Mouse (Mus musculus): Measurements from ENCODE around the gene Exd2. TPM values are rescaled to one million over a fixed set of nuclear protein-coding genes. Genes with fewer than 3 reads are reported as not detected.
"Not testable (repeated sequence)": the region's sequence is repeated elsewhere in the genome, so short reads cannot be mapped to it uniquely, and the experiment has no call there.

Exd2 gene
- 37.8 and 42.8 TPM in 2 replicates for total RNA-seq (2017)

DNA sequence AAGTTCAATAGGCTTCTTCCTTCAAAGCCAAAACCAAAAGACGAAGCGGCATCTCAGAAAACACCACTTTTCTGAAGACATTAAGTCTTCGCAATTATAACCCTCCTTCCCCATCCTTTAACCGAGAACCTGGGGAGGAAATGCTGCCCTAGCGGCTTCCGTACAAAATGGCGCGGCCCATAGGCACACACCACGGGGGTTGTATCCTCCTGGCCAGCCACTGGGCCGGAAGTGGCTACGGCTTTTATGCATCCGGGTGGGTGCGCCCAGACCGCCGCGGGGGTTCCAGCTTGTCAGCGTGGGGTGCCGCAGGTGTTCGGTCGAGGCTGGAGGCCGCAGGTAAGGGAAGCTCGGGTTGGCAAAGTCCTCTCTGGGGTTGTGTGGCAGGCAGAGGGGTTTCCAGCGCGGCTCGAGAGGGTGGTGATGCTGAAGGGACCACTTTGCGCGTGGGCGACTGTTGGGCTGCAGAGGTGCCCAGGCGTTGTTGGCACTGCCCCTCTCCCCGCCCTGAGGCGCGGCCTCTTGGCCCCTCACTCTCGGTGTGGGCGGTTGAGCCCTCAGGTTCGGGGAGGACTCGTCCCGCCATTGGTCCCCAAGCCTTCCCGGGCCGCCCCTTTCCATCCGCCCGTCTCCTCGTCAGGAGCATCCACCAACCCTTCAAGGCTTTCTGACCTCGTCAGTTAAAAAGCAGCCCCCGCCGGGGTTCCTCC is at the start of gene Exd2:
TSS of gene Exd2 (plus strand) at position 154 of the 710 bp plus-strand sequence.
- ATAC-seq (ENCODE audit: extremely low read depth, insufficient number of reproducible peaks, low FRiP score, poor library complexity, severe bottlenecking): peak; percentile 98

DNA sequence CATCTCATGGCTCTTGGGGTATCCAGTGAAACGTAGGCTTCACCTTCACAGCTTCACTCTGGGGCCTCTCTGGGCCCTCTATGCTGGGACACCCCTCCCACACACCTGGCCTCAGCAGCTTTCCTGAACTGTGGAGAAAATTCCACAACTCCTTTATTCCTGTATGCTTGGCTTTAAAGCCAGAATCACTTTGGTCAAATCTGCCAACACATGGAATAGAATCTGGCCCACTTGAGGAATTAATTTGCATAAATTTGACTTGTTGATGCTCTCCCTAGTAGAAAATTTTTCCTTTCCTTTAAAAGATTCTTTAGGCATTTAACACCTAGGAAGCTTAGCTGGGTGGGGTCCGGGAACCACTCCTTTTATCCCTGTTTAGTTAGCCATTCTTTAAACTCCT is 47.8 kb upstream of the Exd2 start:
- ATAC-seq (ENCODE audit: extremely low read depth, insufficient number of reproducible peaks, low FRiP score, poor library complexity, severe bottlenecking): no peak

DNA sequence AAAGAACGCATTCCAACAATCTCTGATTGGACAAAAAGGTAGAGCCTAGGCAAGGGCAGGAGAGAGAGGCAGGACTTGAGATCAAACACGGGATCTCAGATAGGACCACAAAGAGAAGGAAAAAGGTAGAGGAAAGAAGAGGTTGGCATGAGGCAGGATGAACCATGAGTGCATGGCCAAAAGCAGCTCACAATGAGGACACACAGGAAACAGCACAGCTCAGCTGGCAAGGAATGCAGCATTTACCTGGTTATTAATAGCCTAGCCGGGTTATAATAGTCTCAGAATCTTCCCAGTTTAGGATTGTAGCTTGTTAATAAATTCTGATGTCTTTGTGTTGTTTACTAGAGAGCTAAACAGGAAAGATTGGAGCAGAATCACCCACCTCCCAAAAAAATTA is 35.2 kb upstream of the Exd2 start:
- no peak for ATAC-seq (ENCODE audit: extremely low read depth, insufficient number of reproducible peaks, low FRiP score, poor library complexity, severe bottlenecking)

DNA sequence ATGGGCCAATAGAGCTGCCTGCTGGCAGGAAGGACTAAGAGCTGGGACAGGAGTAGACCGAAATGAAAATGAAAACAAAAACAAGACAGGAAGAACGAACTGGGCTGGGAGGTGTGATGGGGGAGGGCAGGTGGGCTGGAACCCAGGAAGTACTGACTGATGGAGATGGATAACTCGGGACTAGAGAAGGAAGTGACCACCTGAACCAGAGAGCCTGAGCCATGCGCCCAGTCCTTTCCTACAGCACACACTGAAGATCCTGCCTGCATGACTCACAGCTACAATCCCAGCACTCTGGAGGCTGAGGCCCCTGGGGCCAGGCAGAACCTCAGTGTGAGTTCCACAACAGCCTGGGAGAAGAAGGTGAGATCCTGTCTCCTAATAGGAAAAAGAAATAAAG is 29.6 kb upstream of the Exd2 start:
- ATAC-seq (ENCODE audit: extremely low read depth, insufficient number of reproducible peaks, low FRiP score, poor library complexity, severe bottlenecking): no peak

DNA sequence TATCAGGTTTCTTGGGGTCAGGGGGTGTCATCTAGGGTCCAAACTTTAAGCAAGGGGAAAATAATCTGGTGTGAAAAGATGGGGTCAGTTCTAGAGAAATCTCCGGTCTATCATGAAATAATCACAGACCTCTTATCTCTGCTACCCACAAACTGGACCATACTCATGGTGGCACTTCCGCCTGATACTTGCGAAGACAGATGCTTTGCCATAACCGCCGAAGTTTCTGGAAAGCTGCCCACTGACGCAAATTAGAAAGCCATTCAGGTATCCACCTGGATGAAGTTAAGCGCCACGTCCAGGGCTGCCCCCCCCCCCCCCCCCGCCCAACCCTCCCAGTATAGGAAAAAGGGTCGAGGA is 28.3 kb upstream of the Exd2 start:
- no peak for ATAC-seq (ENCODE audit: extremely low read depth, insufficient number of reproducible peaks, low FRiP score, poor library complexity, severe bottlenecking)

DNA sequence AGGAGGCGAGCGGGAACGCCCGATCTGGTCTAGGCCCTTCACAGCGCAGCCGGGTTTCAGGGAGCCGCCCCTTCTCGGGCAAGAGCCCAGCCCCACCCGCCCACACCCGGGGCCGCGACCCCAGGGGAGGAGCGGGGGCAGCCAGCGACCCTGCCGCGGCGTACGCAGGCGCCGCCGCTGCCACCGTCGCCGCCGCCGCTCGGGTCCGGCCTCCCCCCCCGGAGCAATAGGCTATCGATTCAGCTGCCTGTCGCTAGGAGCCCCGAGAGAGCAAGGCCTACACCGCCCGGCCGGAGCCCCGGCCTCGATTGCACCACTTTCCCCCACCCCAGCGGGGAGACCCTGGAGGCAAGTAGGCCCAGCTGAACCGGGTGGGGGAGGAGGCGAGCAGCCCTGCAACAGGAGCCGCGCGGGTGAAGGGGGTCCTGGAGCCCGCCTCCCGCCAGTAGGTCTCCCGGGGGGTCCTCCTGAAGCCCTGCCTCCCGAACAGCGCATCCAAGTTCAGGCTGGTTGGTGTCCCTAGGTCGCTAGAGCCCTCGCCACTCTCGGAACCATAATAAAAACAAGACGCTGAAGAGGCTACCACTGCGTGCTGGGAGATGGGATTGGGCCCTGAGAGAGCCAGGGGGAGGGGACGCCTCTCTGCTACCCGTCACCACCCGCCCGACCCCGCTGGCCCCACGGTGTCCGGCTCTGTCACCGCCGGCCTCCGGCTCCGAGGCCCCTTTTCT is 27.8 kb upstream of the Exd2 start:
- peak; percentile 65 for ATAC-seq (ENCODE audit: extremely low read depth, insufficient number of reproducible peaks, low FRiP score, poor library complexity, severe bottlenecking)

DNA sequence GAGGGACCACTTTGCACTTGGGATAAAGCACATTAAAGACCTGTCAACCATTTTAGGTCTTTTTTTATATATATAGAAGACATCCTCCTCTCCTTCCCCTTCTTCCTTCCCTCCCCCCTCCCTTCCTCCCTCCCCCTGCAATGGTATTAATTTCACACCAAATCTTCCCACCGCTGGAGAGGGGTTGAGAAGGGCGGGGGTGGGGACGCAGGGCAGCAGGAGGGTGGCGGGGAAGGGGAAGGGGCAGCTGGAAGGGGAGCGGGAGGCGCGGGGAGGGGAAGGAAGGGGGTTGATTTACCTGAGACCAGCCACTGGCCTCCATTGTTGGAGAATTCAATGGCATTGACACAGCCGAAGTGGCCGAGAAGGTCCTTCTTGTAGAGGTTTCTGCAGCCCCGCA is 27.0 kb upstream of the Exd2 start:
- ATAC-seq (ENCODE audit: extremely low read depth, insufficient number of reproducible peaks, low FRiP score, poor library complexity, severe bottlenecking): no peak

DNA sequence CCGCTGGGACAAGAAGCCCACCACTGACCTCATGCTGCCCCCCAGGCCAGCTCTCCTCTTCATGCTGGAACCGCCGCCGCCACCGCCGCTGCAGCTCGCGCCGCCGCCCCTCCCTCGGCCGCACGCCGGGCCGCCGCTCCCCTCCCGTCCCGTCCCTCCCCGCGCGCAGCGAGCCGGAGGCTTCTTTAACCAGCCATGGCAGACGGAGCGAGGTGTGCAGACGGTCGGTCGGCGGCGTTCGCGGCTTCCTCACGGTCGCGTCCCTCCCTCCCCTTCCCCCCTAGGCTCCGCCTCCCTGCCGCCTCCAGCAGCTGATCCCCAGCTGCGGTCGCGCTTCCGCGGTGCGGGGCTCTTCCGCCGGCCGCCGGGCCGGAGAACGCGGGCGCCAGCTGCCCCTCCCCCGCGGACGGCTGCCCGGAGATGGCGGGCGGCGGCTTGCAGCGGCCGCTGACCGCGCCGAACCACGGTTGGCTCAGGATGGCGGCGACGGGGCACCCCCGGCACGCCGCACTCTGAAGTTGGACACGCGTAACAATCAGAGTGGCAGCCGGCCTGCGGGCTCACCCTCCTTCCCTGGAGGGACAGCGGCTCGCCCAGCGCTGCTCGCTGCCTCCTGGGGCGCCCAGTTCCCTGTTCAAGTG is 26.4 kb upstream of the Exd2 start, which contains the start of gene Dcaf5:
TSS of gene Dcaf5 (minus strand) at position 266 of the 641 bp plus-strand sequence.
- ATAC-seq (ENCODE audit: extremely low read depth, insufficient number of reproducible peaks, low FRiP score, poor library complexity, severe bottlenecking): peak; percentile 82

DNA sequence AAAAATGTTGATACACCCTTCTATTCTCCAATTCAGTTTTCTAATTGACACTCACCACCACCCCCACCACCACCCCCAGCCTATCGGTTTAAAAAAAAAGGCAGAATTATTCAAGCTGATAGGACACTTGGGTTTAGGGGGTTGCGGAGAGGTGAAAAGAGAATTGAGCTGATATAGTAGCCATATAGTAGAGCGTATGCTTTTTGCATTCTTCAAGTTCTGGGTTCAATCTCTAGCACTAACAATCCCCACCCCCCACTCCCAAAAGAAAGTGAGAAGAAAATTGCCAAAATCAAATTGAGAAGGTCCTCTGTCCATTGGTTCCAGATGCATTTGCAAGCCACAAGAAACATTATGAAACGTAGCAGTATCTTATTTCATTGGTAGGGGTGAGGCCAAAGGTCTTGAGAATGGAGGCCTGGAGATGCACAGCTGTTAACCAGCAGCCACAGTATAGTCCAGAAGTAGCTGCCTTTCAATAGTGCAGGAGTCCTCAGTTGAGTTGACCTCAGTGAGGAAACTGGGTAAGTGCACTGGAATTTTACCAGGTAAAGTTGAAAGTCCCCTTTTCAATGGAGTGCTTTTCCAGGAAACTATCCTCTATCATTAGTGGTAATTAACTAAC is 25.7 kb upstream of the Exd2 start:
- no peak for ATAC-seq (ENCODE audit: extremely low read depth, insufficient number of reproducible peaks, low FRiP score, poor library complexity, severe bottlenecking)

DNA sequence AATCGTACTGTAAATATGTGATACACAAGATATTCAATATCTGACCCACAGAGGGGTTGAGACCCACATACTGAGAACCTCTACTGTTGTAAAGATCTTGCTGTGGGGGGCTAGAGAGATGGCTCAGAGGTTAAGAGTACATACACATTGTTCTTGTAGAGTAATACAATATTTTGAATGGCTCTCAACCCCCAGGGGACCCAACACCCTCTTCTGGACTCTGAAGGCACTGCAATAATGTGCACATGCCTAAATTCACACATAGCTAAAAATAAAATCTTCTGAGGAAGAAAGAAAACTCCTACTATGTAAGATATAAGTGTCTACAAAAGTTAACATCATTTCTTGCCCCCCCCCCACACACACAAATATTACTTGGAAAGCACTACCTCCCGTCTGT is 21.9 kb upstream of the Exd2 start:
- peak; percentile 31; the same call in 1 of the 2 replicates for ATAC-seq (ENCODE audit: extremely low read depth, insufficient number of reproducible peaks, low FRiP score, poor library complexity, severe bottlenecking)

DNA sequence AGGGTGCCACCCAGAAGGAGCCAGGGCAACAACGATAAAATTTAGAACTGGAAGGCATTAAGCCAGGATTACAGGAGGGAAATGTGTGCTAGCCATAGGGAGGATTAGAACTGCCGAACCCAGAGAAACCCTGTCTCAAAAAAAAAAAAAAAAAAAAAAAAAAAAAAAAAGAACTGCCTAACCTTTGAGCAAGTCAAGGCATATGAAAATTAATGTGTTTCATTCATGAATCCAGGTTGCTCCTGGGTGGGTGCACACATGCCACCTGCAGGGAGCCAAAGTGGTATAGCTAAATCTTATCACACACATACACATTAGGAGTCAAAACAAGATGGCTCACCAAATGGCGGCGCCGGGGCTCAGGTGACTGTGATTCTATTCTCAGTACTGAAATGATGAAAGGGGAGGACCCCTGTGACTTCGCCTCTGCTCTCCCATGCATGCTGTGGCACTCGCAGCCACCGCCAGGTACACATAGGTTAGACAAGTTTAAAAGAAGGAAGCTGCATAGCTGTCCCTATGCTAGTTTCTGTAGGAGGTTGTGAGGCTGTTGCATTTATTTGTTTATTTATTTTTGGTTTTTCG is 18.3 kb upstream of the Exd2 start:
- ATAC-seq (ENCODE audit: extremely low read depth, insufficient number of reproducible peaks, low FRiP score, poor library complexity, severe bottlenecking): no peak

DNA sequence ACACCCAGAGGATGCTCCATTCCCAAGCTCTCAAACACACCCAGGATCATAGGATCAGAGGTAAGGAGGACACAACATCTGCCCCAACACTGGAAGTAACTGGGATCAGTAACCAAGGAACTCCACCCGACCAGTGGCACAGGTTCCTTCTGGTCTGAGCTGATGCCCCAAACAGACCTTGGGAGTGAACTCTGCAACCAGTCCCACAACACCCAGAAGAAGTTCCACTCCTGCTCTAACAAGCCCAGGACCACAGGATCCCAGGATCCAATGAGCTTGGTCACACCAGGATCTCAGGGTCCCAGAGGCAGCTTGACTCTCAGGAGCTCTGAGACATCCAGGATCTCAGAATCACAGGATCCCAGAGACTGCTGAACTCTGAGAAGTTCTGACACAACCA is 9.4 kb upstream of the Exd2 start:
- no peak for ATAC-seq (ENCODE audit: extremely low read depth, insufficient number of reproducible peaks, low FRiP score, poor library complexity, severe bottlenecking)

DNA sequence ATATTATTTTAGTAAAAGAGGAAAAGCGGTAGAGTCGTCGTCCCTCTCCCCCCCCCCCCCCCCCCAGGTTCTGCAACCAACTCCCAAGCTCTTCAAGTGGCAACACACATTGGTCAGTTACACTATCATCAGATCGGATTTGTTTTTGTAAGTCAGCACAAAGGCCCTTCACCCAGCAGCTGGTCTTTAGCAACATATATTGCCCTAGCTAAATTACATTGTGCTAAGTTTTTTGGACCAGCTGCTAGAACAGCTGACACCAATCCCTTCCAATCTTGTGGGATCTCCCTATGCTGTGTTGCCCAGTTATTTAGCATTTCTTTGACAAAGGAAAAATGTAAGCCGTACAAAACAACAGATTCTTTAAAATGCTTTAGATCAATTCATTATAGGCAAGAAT is 4.9 kb upstream of the Exd2 start:
- ATAC-seq (ENCODE audit: extremely low read depth, insufficient number of reproducible peaks, low FRiP score, poor library complexity, severe bottlenecking): no peak

DNA sequence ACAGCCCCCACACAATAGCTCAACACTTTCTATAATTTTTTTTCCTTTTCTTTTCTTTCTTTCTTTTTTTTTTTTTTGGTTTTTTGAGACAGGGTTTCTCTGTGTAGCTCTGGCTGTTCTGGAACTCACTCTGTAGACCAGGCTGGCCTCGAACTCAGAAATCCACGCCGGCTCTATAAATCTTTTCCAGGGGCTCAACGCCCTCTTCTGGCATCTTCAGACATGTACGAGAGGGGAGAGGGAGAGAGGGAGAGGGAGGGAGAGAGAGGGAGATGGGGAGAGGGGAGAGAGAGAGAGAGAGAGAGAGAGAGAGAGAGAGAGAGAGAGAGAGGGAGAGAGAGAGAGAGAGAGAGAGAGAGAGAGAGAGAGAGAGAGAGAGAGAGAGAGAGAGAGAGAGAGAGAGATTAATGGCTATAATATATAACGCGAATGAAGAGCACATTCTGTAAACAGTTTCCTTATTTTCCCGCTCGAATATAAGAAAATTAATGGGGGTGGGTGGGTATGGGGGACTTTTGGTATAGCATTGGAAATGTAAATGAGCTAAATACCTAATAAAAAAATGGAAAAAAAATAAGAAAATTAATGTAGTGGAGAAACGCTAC is 501 bp upstream of the Exd2 start:
- ATAC-seq (ENCODE audit: extremely low read depth, insufficient number of reproducible peaks, low FRiP score, poor library complexity, severe bottlenecking): not testable (repeated sequence)

DNA sequence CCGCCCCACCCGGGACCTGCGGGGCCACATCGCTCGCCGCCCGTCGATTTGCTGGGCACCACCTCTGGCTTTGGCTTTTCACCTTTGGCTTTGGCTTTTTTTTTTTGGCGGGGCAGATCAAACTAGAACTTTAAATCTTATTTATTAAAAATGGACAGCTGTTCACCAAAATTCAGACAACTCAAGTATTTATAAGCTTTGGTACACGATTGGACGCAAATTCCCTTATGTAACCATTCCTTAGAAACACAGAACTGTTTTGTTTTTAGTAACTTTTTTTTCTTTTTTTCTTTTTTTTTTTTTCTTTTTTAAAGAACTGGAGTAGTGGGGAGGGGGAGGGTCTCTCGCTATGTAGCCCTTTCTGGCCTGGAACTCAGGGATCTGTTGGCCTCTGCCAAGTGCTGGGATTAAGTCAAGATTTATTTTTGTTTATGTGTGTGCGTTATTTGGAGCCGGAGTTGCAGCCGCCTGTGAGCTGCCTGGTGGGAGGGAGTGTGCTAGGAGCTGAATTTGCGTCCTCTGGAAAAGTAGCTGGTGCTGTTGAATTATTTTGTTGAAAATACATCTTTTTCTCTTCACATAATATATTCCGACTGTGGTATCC is 873 bp downstream of the Exd2 start:
- ATAC-seq (ENCODE audit: extremely low read depth, insufficient number of reproducible peaks, low FRiP score, poor library complexity, severe bottlenecking): no peak

DNA sequence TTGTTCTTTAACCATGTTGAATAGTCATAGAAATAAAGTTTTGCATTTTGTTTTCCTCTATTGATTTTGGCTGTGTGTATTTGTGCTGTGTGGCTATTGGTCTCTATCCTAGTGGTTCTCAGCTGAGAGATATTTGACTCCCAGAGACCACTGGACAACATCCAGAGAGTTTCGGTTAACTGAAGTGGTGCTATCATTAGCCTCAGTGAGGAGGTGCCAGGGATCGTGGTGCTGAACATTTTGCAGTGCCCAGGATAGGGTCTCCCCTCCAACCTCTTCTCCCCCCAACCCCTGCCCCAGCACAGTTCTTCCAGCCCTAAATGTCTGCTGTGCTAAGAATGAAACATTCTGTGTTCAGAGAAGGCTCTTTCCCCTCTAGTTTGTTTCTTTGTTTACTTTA is 7.3 kb downstream of the Exd2 start:
- ATAC-seq (ENCODE audit: extremely low read depth, insufficient number of reproducible peaks, low FRiP score, poor library complexity, severe bottlenecking): no peak

DNA sequence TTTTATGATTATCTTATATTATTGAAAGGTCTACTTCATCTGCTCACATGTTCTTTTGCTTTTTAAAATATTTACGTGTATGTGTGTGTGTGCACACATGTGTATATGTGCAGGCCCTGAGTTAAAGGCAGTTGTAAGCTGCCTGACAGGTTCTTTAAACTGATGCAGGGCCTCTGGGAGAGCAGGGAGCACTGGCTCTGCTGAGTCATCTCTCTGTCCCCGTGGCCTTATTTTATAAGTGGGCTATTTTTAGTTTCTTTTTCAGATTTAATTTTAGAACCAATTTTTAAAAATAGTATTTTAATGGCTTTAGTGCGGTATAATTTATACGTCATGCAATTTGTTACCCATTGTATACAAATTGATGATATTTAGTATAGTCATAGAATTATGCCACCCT is 9.0 kb downstream of the Exd2 start:
- no peak for ATAC-seq (ENCODE audit: extremely low read depth, insufficient number of reproducible peaks, low FRiP score, poor library complexity, severe bottlenecking)

DNA sequence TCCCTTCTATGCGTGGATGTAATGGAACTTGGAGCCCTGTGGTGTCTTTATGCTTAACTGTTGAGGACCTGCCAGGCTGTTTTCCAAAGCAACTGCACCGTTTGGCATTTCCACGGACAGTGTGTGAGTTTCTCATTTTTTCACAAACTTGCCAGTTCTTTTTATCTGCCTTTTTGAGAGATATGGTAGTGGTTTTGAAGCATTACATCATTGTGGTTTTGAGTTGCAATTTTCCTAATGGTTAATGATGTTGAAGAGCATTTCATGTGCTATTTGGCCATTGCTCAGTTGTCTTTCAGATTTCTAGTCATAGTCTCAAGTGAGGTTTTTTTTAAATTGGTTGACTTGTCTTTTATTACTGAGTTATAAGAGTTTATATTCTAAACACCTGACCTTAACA is 10.8 kb downstream of the Exd2 start:
- ATAC-seq (ENCODE audit: extremely low read depth, insufficient number of reproducible peaks, low FRiP score, poor library complexity, severe bottlenecking): no peak

DNA sequence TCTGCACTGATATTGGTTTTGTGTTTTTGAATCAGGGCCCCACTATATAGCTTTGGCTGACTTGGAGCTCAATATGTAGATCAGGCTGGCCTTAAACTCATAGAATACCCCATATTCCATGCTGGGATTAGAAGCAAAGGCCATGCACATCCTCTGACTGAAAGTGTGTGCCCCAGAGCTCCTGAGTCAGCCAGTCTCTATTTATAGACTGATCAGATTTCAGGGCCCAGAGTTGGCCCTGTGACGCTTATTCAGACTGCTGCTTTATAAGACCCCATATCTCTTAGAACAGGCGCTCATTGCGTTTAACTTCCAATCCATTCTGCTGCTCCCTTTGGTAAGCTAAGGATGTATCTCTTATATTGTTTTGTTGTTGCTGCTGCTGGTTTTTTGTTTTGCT is 17.1 kb downstream of the Exd2 start:
- ATAC-seq (ENCODE audit: extremely low read depth, insufficient number of reproducible peaks, low FRiP score, poor library complexity, severe bottlenecking): no peak
